Mouse (Mus musculus) erythroblast, embryonic 14.5 days (primary cell): ENCODE data around the gene Dirc2.

Experiments used
- GATA1 ChIP-seq: IDR thresholded peaks from 2 replicates; pipeline ENCODE4 v1.6.1; 2012; ENCODE audit warnings: low read length, inconsistent platforms, mixed read lengths
- TAL1 ChIP-seq: IDR thresholded peaks from 3 replicates; pipeline ENCODE4 v1.6.1; 2012; ENCODE audit warnings: low read length, inconsistent platforms, mixed read lengths

- TF ChIP-seq TAL1 (no peak), GATA1 (no peak)
These were observed 7.6 kb upstream of the Dirc2 start for GRCm38 (mm10) chr16:35776737-35777136.
